20 mouse cellular contexts compared by ENCODE assay signal in genomic region chr5:90717937-90718336, GRCm38 (mm10). TPM values are rescaled to one million over a fixed set of nuclear protein-coding genes. Genes with fewer than 3 reads are reported as not detected.
"Had no signal": no experiment of that assay in that cellular context is flagged by ENCODE, and none has a peak within 500 bp of the region (broad histone marks: within the 10 kb centered on the region; RNA-seq: fewer than 3 reads in every experiment).

No protein-coding gene starts in this region.

- H3K4me1 ChIP-seq: liver, embryonic 13.5 days; neural tube, embryonic 12.5 days; neural tube, embryonic 15.5 days had no signal

- H3K4me2 ChIP-seq: liver, embryonic 13.5 days; neural tube, embryonic 12.5 days; neural tube, embryonic 15.5 days had no signal

- DNase-seq: kidney, postnatal 25 days; layer of hippocampus, postnatal 36 days; liver, embryonic 13.5 days; lung, adult 2 months; lung, postnatal 14 days; lung, postnatal 4 days; midbrain, embryonic 14.5 days; retina, postnatal 1 day; thymus, adult 18-20 months; thymus, postnatal 36 days had no signal

- H3K36me3 ChIP-seq: liver, embryonic 13.5 days; neural tube, embryonic 12.5 days; neural tube, embryonic 15.5 days had no signal

- H3K4me3 ChIP-seq: left cerebral cortex, adult 2 months; liver, embryonic 13.5 days; neural tube, embryonic 12.5 days; neural tube, embryonic 15.5 days had no signal

- H3K27me3 ChIP-seq: liver, embryonic 13.5 days; neural tube, embryonic 12.5 days; neural tube, embryonic 15.5 days had no signal

- H3K9ac ChIP-seq: liver, embryonic 13.5 days; neural tube, embryonic 12.5 days; neural tube, embryonic 15.5 days had no signal

- H3K9me3 ChIP-seq: liver, embryonic 13.5 days; neural tube, embryonic 12.5 days; neural tube, embryonic 15.5 days had no signal

- H3K27ac ChIP-seq: kidney, postnatal 0 days; left cerebral cortex, adult 2 months; liver, embryonic 13.5 days; neural tube, embryonic 12.5 days; neural tube, embryonic 15.5 days had no signal

RNA-seq across cellular contexts. Expression of gene Cxcl5, which starts 41.2 kb away (rescaled TPM):
- total RNA-seq: layer of hippocampus, postnatal 36 days; left cerebral cortex, postnatal 10 days; megakaryocyte progenitor cell, adult 5-6 weeks; megakaryocyte-erythroid progenitor cell, adult 5-6 weeks had no signal
- polyA plus RNA-seq: lung, embryonic 16.5 days; midbrain, embryonic 14.5 days; neural tube, embryonic 12.5 days; testis, adult 2 months had no signal

RNA-seq across cellular contexts. Expression of gene Ppbp, which starts 50.4 kb away (rescaled TPM):
- total RNA-seq: layer of hippocampus, postnatal 10 days; layer of hippocampus, postnatal 36 days; left cerebral cortex, postnatal 10 days; megakaryocyte progenitor cell, adult 5-6 weeks; megakaryocyte-erythroid progenitor cell, adult 5-6 weeks had no signal
